Mouse (Mus musculus): Measurements from ENCODE around the gene Sh3pxd2b.

DNA sequence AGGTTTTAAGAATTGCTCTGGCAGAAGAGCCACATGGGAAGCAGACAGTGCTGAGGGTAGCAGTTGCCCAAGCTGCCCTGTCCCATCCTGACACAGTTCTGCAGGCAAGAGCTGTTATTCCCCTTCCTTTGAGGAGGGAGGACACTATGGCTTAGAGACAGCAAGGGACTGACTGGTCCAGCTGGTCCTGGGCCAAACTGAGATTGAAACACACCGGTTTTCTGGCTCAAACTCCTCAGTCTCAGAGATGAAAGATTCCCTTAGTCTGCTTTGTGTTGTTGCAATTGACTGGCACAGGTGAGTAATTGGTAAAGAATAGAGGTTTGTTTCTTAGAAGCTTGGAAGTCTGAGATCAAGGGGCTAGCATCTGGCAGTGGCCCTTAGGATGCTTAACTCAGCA lies 23.3 kb downstream of the Sh3pxd2b start:
- no peak for TF ChIP-seq TBP (conservative IDR thresholded peaks at IDR 0.05; ENCODE audit: low read depth, low read length)
- TF ChIP-seq SIN3A (IDR thresholded peaks at IDR 0.05; ENCODE audit: low read length), result no peak
- TF ChIP-seq RAD21 (IDR thresholded peaks at IDR 0.05; ENCODE audit: low read depth, low read length), result no peak
- TF ChIP-seq POLR2A (IDR thresholded peaks at IDR 0.05; ENCODE audit: low read depth, low read length), result no peak
- TF ChIP-seq EP300 (IDR thresholded peaks at IDR 0.05; ENCODE audit: low read length), result no peak
